Mouse (Mus musculus) 416B (cell line): Measurements from ENCODE around the gene Fam171a2.

Experiments used
- DNase-seq: peaks from one replicate; pipeline ENCODE4 v3.0.0; 2011; ENCODE audit warnings: low read depth

The Fam171a2 gene

DNA sequence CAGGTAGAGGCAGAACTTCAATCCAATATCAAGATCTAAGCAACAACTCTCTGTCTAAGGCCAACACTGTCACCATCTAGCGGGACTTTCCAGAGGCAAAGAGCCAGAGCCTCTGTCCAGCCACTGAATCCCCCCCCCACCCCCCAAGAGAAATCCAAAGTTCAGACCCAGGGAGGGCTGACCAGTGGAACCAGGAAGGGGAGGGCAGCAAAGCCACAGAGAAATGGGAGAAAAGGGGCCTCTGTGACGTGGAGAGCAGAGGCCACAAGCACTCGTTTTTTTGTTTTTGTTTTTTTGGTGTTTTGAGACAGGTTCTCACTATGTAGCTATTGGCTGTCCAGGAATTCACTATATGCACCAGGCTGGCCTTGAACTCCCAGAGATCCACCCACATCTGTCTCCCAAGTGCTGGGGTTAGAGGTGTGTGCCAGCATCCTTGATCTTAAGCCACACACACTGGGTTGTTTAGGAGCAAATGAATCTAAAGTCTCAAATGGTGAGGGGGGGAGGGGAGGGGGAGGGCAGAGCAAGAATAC lies 37.6 kb downstream of the Fam171a2 start:
- DNase-seq: no peak

DNA sequence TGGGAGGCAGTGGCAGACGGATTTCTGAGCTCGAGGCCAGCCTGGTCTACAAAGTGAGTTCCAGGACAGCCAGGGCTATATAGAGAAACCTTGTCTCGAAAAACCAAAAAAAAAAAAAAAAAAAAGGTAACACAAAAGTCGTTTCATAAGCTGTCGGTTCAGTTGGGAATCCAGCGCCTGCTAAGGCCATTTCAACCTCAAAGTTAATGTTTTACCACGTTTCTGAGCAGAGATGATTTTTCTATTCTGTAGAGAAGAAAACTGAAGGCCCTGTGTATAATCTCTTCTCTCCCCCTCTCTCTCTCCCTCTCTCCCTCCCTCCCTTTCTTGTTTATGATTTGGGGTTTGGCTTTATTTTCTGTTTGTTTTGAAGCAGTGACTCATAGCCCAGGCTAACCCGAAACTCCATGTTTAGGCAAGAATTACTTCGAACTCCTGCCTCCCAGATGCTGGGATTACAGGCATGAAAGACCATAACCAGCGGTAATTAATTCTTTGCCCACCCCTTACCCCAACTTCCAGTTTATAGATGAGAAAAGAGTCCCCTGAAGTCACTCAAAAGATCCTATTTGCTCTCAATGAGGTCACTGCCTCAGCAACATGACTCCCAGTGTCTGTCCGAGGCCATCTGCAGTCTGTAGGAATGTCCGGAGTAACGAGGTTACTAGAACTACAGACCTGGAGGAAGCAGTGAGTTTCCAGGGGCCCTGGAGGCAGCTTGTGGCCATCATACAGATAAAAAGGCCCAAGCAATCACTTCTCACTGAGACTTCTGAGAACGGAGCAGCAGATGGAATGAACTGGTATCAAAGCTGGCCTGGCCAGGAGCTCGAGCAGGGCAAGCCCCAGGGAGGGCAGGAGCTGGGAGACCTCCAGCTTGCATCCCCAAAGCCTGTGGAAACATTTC lies 38.3 kb downstream of the Fam171a2 start:
- DNase-seq: peak; percentile 44

DNA sequence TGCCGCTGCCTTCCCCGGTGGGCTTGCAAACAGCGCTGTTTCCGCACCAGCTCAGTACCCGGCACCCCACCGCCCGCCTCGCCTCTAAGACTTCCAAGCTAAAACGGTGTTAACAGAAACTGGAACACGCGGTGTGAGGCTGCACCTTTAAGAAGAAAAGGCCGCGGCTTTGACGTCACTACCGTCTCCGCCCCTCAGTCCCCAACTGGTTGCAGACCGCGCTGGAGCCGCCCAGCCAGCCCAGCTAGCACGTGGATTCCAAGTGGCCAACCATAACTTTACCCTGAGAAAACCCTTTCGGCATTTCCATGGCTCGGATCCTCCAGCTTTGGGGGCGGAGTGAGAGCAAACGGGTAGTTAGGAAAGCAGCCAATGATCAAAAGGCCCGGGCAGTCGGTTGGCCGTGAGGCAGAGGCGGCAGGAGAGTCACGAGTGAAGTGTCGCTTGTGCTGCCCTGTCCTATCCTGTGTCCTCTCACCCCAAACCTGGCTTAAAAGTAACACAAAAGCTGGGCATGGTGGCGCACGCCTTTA lies 39.1 kb downstream of the Fam171a2 start:
- DNase-seq: peak; percentile 100

DNA sequence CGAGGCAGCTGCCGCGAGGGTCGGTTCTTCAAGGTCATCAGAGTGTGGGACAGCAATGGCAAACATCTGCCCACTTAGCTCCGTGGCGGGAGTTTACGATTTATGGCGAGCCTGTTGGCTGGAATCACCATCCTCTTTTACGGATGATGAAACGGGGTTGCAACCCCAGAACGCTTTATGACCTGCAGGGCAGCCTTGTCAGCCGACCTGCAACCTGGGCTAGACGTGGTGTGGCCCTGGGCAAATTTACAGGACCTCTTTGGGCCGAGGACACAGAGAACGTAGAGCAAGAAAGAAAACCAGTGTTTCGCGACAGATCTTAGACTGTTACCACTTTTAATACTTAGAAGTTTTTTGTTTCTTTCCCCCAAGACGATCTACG lies 39.7 kb downstream of the Fam171a2 start, which contains the start of gene Slc25a39:
TSS of gene Slc25a39 (minus strand) at position 113 of the 382 bp plus-strand sequence.
- no peak for DNase-seq

DNA sequence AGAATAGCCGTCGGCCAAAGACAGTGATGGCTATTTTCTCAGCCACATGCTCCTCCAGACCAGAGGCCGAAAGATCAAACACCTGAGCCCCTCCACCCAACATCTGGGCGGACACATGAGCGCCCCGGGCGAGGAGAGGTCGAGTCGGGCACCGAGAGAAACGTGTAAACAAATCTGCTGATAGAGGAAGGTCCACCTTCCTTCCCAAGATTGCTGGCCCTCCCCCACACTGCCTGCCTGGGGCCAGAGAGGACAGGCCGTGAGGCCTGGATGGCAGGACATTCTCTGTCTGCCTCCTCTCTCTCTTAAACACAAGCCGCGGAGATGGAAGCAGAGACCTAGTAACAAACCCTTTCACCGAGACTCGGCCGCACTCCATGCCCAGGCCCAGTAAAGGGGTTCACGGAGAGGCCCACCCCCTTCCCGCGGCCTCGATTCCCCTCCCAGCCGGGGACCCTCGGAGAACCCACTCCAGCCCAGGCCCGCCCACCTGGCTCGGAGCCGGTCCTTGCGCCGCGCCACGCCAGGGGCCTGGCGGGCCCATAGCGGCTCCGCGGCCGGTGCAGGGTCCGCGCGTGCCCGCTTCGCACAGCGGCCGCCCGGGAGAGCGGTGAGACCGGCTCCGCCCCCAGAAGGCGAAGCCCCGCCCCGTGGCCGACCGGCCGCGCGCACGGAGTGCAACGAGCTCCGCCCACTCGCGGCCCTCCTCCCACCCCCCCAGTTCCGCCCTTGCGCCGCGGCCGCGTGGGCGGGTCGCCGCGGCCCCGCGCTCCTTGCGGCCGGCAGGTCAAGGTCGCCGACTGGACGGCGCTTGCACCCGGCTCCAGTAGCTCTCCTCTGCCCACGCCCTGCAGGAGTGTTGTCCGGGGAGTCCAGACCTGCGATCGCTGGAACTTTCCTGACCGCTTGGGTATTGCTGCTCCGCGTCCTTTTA lies 40.3 kb downstream of the Fam171a2 start:
- DNase-seq: peak; percentile 90

DNA sequence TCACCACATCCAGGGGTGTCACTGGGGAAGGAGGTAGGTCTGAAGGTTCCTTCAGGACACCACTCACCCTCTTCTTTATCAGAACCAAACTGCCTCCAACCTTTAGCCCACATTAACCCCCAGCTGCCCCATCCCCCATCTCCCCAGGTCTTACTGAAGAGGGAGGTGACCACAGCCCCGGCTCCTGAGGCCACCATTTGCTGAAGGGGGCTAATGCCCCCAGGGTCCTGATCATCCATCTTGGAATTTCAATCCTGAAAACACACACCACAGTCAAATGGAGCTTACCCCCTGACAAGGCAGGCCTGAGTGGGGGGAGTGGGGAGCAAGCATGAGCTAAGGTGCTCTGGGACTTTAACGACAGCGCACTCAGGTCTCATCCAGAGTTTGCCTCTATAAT lies 41.1 kb downstream of the Fam171a2 start:
- DNase-seq: no peak

DNA sequence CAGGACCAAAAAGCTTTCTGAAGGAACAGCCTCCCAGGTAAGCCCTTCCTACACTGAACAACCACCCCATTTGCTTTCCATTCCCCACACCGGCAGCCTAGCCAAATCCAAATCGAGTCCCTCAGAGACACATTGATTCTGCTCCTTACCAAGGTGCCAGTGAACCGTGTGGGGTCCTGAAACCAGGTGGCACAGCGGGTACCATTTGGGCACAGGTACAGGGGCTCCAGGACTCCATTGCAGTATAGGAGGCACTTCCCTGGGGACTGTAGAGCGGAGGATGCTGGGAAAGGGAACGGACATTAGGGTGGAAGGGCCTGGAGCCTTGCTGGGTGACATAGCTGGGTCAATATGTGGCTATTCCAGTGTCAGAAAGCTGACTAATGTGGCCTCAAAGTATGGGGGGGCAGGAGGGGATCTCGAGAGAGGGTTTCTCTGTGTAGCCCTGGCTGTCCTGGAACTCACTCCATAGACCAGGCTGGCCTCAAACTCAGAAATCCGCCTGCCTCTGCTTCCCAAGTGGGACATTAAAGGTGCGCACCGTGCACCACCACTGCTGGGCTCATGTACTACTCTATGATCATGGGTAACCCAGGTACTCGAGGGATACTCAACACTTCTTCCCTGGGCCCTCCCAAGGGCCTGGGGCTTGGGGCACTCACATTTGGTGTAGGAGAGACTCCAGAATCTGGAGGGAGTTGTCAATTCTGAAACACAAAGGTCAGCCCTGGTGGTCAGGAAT lies 41.8 kb downstream of the Fam171a2 start:
- no peak for DNase-seq

DNA sequence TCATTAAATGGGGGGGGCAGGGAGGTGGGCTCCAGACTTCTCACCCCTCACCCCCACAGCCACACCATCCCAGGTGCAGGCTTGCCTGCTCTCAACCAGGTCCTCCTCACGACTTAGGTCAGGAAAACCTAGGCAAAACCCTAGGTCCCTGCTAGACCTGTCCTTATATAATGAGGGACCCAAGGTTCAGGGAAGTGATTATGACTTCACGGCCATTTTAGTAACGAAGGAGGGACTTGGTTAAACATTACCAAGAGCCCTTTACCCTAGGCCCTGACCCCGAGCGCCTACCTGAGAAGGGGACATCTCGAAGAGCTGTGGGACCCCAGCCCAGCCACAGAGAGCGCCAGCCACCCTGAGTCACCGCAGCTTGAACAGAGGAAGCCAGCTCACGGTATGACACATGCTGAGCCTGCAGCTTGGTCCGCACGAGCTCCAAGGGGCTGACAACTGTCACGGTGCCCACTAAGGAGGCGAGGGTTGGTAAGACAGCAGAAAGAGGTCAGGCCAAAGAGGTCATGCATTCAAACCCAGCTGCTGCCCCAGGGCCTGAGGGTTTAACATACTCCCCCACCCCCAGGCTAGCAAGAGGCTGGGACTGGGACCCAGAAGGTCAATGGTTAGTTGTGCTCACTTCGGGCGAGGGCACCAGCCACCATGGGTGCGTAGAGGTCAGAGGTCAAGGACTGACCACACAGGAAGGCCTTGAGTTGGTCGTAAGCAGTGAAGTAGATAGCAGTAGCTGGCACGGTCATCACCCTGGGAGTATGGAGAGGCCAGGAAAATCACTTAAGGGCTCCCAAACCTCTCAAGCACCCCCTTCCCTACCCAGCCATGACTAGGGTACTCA lies 43.1 kb downstream of the Fam171a2 start:
- DNase-seq: no peak

DNA sequence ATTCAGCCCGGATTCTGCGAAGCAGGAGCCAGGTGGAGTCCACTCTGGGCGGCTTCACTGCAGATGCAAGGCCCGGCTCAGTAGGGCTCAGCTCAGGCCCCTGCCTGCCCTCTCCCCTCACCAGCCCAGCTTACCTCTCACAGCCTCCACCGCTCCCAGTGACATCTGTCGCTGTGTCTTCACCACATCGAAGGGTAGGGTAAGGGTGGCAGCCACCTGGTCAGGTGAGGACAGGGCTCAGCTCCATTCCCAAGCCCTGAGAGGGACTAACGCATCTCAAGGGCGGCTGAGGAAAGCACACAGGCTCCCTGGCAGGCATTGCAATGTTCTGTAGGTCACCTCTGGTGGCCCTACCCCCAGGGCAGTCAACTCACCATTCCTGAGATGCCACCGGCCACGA lies 43.8 kb downstream of the Fam171a2 start:
- no peak for DNase-seq

DNA sequence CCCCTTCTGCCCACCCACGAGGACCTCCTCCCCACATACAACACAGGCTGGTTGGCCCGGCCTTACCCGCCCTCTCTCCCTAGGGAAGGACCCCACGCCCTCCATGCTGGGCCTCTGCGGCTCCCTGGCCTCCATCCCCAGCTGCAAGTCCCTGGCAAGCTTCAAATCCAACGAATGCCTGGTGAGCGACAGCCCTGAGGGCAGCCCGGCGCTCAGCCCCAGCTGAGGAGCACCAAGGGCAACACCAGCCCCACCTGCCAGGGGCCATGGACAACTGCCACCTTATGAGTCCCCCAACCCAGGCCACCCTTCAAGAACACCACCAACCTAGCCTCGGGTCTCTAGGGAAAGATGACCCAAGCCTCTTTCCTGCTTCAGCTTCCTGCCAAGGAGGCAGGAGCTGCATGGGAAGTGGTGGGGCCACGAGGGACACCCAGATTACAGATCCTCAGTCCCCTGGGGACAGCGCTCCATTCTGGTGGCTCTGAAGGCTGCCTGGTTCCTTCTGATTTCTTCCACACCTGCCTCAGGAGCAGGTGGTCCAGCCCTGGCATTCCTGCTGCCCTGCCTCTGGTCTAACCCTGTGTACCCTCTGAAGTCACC lies 45.5 kb downstream of the Fam171a2 start:
- DNase-seq: no peak

DNA sequence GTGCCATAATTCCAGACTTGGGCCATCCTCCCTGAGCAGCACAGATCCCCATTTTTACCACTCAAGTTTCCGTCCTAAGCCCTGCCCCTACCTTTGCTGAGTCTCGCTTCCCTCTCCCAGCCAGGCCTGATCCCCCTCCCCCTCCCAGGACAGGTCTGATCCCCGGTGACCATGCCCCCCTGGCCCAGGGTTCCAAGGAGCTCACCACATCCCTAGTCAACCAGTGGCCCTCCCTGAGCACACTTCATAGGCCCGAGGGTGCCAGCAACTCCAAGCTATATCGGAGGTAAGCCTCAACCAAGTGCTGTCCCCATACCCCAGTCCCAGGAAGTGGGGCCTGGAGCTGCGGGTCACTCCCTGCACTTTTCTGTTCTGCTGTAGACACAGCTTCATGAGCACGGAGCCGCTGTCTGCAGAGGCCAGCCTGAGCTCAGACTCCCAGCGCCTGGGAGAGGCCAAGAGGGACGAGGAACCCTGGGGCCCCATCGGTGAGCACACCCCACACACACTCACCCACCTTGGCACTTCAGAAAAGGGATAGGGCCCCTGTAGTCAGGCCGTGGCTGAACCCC lies 46.9 kb downstream of the Fam171a2 start:
- DNase-seq: no peak

DNA sequence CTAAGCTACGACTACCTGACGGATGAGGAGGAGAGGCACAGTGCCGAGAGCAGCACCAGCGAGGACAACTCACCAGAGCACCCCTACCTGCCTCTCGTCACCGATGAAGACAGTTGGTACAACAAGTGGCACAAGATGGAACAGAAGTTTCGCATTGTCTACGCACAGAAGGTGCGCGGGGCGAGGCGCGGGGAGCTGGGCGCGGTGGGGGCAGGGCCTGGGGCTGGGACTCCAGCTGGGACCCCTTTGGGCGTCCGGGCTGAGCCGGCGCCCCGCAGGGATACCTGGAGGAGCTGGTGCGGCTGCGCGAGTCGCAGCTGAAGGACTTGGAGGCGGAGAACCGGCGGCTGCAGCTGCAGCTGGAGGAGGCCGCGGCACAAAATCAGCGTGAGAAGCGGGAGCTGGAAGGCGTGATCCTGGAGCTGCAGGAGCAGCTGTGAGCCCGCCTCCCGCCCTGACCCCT lies 47.8 kb downstream of the Fam171a2 start:
- DNase-seq: no peak

DNA sequence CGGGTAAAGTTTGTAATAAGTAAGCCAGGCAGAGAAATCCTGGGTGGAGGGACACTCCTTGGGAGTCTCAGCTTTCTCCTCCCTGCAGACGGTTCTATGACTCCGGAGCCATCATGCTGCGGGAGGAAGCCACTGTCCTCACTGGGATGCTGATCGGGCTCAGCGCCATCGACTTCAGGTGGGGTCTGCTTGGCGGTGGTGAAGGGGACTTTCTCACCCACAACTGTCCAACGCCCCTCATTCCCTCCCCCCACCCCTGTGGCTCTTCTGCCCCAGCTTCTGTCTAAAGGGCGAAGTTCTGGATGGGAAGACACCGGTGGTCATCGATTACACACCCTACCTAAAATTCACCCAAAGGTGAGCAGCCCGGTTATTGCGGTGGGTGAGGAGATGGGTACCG lies 48.4 kb downstream of the Fam171a2 start:
- DNase-seq: no peak

DNA sequence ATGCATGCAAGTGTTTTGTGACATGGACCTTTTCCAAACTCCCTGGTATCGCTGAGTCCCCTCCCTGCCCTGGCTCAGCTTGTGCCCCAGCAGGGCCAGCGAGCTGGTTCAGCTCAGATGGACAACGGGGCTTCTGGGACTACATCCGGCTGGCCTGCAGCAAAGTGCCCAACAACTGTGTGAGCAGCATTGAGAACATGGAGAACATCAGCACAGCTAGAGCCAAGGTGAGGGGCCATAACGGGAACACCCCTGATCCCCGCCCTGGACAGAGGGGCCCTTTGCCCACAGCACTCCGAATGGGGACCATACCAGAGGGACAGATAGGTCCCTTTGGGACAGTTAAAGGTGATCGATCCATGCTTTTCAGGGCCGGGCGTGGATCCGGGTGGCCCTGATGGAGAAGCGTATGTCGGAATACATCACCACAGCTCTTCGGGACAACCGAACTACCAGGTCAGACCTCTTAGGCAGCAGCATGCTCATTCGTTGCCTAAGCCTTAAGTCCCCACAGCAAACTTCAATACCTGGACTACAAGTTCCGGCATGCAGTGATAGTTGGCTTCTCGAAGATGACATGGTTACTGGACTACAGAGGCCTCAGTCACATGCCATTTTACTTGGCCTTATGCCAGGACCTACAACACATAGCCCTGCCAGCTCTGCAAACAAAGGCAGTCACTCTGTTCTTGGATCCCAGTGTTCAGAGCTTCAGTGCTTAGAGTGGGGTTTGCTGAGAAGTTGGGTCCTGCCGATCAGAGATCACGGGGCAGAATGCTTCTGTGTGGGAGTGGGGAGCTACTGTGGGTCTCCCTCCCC lies 49.3 kb downstream of the Fam171a2 start:
- peak; percentile 51 for DNase-seq

DNA sequence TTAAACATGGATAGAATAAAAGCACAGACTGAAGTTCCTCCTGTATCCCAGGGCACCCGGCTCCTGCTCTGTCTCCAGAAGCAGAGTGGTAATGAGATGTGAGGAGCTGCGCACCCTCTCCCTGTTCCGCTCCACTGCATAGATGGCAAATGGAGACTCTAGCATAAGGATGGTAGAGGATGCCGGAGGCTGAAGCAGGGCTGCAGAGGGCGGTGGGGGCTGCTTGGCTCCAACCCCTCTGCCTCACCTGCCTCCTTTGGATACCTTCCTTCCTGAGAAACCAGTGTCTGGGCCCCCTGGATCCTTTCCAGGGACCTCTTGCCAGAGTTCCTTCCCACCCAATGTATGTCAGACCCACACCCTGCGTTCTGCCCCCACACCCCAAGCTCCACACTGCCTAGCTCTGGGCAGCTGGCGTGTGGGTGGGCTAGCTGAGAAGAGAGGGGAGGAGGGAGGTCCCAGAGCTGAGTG lies 50.8 kb downstream of the Fam171a2 start:
- DNase-seq: no peak

DNA sequence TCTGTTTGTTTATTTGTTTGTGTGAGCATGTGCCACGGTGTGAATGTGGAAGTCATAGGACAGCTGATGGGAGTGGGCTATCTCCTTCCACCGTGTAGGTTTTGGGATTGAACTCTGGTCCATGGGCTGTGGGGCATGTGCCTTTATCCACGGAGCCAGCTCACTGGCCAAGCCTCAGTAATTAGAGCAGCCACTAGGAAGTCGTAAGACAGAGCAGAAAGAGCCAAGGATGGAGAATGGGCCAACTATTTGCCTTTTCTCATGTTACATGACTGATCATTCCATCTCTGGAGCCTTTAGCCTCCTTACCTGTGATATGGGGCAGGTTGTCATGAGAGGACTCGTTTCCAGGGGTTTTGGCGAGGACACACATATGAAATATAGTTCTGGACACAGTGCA lies 51.2 kb downstream of the Fam171a2 start:
- DNase-seq: no peak

DNA sequence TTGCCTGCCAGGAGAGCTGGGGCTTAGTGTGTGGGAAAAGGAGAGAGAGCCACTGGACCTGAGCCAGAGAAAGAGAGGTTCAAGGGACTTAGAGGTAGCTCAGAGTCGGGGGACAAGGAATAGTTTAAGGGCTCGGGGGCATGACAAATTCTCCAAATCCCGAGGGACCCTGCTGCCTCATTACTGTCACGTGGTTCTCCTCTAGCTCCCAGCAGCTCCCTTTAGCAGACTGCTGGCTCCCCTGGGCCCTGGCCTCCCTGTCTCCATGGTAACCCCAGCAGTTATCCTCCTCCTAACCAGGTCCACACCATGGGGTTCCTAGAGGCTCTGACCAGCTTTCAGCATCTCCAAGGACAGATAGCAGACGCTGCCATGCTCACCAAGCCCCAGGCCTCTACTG lies 52.2 kb downstream of the Fam171a2 start:
- DNase-seq: no peak

DNA sequence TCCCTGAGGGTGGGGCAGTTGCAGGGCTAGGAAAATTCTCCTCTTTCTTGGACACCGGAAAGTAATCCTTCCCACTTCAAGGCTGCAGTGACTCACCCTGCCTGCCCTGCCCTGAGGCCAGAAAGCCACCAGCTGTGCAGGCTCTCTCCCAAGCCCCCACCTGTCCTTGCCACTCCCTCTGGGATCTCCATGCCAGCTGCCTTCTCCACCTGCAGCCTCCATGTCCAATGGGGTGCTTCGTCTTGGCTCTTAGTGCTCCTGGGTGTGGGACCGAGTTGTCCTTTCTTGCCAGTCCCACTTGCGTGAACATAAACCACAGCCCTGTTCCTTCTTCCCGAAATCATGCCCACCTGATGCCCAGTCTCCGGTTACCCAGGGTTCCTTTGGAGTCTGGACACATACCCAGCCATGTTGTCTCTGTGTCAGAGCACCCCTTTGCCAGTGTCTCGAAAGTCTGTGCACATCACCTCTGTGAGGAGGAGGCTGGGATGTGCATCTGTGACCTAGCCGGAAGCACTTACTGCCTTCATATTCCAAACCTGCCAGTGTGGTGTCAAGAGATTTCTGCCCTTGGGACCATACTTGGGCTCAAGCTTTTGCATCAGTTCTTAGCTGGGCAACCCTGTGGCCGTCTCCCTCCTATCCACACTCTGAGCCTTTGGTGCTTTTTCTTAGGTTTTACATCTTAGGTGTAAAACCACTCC lies 52.9 kb downstream of the Fam171a2 start:
- no peak for DNase-seq
